Mouse (Mus musculus): ENCODE data around the gene Col7a1.

Col7a1 gene

GRCm38 (mm10) chr9:109031001-109031400 is 77.6 kb downstream of the Col7a1 start:
- Histone ChIP-seq H3K9me3 (ENCODE audit: low read length) (no peaks in the 10 kb centered on the region), H3K4me3 (replicated peaks; ENCODE audit: low read length) (no peak overlapping the region), H3K36me3 (ENCODE audit: insufficient read depth, low read length) (peaks cover 6% of the 10 kb centered on the region; the same call in 1 of the 2 replicates), H3K27me3 (ENCODE audit: insufficient read depth, low read length) (no peaks in the 10 kb centered on the region), H3K4me1 (replicated peaks; ENCODE audit: low read depth, low read length) (peaks cover 37% of the 10 kb centered on the region)
- no peak for TF ChIP-seq NANOG (IDR thresholded peaks at IDR 0.05; ENCODE audit: borderline replicate concordance, low read length)
- TF ChIP-seq CTCF (conservative IDR thresholded peaks at IDR 0.05; ENCODE audit: low read length) = no peak
- no peak for TF ChIP-seq POU5F1 (IDR thresholded peaks at IDR 0.05; ENCODE audit: borderline replicate concordance, low read length)

DNA sequence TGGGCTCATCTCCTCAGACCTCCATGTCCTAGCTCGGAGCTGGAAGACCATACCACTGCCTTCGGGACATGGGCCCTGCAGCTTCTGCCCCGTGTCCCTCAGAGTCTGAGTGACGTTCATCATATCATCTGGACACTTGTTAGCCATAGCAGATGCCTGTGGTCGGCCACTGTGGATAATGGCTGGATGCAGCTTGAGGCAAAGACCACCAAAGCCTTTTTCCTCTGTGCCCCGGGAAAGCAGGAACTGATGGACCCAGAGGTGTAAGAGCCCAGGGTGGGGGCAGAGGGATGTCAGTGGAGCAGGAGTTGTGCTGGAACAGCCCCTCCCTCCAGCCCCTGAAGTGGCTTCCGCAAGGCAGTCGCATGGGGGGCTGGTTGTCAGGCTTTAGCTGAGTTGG is 78.3 kb downstream of the Col7a1 start:
- no peaks in the 10 kb centered on the region for H3K9me3 ChIP-seq (ENCODE audit: low read length)
- H3K4me3 ChIP-seq (replicated peaks; ENCODE audit: low read length) = no peak overlapping the region
- no peaks in the 10 kb centered on the region for H3K27me3 ChIP-seq (ENCODE audit: insufficient read depth, low read length)
- H3K36me3 ChIP-seq (ENCODE audit: insufficient read depth, low read length) = peaks cover 6% of the 10 kb centered on the region; the same call in 1 of the 2 replicates
- TF ChIP-seq NANOG (IDR thresholded peaks at IDR 0.05; ENCODE audit: borderline replicate concordance, low read length) (no peak), POU5F1 (IDR thresholded peaks at IDR 0.05; ENCODE audit: borderline replicate concordance, low read length) (no peak), CTCF (conservative IDR thresholded peaks at IDR 0.05; ENCODE audit: low read length) (no peak)
- H3K4me1 ChIP-seq (replicated peaks; ENCODE audit: low read depth, low read length) = peaks cover 37% of the 10 kb centered on the region

DNA sequence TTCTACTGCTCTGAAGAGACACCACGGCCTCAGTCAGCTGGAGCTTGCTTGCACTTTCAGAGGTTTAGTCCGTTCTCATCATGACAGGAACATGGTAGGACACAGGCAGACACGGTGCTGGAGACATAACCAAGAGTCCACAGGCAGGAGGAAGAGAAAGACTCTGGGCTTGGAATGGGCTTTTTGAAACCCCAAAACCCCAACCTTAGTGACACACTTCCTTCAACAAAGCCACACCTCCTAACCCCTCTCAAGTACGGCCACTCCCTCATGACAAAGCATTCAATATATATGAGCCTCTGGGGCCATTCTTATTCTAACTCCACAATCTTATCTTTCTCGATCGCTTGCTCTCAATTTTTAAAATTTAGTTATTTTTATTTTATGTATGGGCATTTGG is 79.0 kb downstream of the Col7a1 start:
- peaks cover 6% of the 10 kb centered on the region; the same call in 1 of the 2 replicates for H3K36me3 ChIP-seq (ENCODE audit: insufficient read depth, low read length)
- H3K4me3 ChIP-seq (replicated peaks; ENCODE audit: low read length) = no peak overlapping the region
- H3K27me3 ChIP-seq (ENCODE audit: insufficient read depth, low read length) = no peaks in the 10 kb centered on the region
- TF ChIP-seq CTCF (conservative IDR thresholded peaks at IDR 0.05; ENCODE audit: low read length) = no peak
- no peak for TF ChIP-seq POU5F1 (IDR thresholded peaks at IDR 0.05; ENCODE audit: borderline replicate concordance, low read length)
- no peak for TF ChIP-seq NANOG (IDR thresholded peaks at IDR 0.05; ENCODE audit: borderline replicate concordance, low read length)
- peaks cover 37% of the 10 kb centered on the region for H3K4me1 ChIP-seq (replicated peaks; ENCODE audit: low read depth, low read length)
- no peaks in the 10 kb centered on the region for H3K9me3 ChIP-seq (ENCODE audit: low read length)

All from E14TG2a.4 (cell line).